Mouse (Mus musculus) thymus, postnatal 25 days (tissue): ENCODE measurements around the gene Clec2d.
"Not testable (repeated sequence)": the region's sequence is repeated elsewhere in the genome, so short reads cannot be mapped to it uniquely, and the experiment has no call there.

Source experiments
- DNase-seq: peaks from one replicate; pipeline ENCODE4 v3.0.0; 2022

Gene Clec2d

GRCm38 (mm10) chr6:129180403-129181169, at the start of gene Clec2d:
Gene Clec2d (plus strand): TSS chr6:129180615.
- DNase-seq: peak; percentile 84

DNA sequence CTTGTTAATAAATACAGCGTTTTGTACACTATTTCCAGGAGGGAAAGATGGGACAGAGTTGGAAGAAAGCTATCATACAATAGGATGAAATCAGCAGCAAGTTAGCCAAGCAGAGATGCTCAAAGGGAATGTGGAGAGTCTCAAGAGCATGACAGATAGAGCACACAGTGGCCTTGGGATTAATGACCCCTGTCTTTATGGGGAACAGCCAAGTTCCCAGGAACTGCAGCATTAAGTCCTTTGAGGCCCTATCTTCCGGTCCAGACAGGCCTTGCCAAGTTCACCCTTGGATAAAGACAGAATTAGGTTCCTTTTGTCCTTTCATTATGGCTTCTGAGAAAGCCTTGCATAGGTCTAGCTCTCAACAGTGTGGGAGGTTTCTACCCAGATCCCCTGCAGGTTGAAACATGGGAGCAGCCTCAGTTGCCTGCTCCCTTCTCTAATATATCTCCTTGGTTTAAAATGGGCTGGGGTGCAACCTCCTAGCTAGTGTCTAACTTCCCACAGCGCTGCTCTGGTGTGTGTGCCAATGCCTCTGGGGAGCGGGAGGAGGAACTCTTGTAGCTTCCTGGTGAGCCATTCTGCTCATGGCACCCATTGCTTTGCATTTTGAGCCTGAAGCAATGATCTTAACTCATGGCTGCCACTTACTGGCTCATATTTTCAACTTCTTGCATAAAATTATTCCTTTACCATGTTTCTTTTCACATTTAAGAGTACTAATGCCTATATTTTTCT, 47.6 kb upstream of the Clec2d start:
- no peak for DNase-seq

GRCm38 (mm10) chr6:129146812-129147211, 33.6 kb upstream of the Clec2d start:
- DNase-seq: no peak

DNA sequence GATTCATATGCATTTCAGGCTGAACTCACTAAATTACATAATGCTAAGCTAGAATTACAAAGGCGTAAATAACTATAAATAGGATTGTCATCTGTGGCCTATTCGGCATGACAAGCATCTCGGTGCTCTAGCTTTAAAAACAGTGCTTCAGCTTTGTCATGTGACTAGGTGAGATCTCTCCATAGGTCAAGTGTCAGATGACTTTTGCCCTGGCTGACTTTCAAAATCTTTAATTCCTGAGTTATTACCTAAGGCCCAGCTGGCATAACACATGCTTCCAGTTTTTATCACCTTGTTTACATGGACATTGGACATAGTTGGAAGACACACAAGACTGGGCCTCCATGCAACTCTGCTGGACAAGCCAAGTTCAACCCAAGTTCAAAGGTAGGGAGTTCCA, 20.3 kb upstream of the Clec2d start:
- DNase-seq: no peak

GRCm38 (mm10) chr6:129161136-129161535, 19.3 kb upstream of the Clec2d start:
- DNase-seq: no peak

- no peak for DNase-seq
Observed at GRCm38 (mm10) chr6:129161951-129162350, 18.5 kb upstream of the Clec2d start.

GRCm38 (mm10) chr6:129162587-129163159, 17.7 kb upstream of the Clec2d start:
- no peak for DNase-seq

DNA sequence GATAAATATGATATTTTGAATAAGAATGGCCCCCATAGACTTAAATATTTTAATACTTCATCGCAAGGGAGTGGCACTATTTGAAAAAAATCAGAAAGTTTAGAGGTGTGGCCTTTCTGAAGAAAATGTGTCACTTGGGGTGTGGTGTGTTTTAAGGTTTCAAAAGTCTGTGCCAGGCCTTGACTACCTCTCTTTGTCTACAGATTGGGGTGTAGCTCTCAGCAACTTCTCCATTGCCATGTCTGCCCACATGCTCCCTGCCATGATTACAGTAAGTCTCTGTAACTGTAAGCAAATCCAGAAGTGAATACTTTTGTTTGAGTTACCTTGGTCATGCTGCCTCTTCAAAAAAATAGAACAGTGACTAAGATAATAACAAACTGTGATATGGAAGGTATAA, 16.8 kb upstream of the Clec2d start:
- DNase-seq: no peak

DNA sequence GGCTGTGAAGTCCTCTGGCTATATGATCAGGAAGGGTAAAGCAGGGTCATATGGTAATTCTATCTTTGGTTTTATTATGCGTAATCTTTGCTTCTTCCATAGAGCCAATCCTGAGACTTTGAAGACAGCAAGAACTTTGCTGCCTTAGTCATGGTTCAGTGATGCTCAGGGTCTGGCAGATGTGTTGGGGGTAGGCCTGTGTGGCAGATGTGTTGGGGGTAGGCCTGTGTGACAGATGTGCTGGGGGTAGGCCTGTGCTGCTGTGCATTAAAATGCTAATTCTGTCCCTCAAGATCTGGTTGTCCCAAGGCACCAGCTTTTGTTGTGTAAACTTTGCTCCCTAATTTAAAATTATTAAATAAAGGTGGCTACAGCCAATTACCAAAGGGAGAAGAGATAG, 9.5 kb upstream of the Clec2d start:
- no peak for DNase-seq

GRCm38 (mm10) chr6:129171675-129172074, 8.7 kb upstream of the Clec2d start:
- DNase-seq: no peak

- DNase-seq: no peak
Observed at GRCm38 (mm10) chr6:129174836-129175235, 5.6 kb upstream of the Clec2d start.

DNA sequence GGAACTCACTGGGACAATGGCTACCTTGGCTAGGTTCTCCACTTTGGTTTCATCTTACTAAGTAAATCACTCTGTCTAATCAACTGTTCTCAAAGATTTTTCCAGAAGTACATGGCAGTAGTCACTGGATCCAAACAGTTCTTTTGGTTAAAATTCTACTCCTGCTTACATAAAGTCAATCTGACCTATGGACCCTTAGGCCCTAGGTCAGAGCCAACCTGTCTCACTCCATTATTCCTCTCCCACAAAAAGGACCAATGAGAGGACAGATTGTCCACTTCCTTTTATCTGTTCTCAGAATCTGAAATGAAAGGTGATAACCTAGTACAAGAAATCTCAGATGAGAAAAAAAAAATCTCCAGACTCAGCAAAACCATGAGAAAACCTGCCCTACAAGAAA, 4.8 kb upstream of the Clec2d start:
- no peak for DNase-seq

- no peak for DNase-seq
Observed at GRCm38 (mm10) chr6:129176621-129177020, 3.8 kb upstream of the Clec2d start.

GRCm38 (mm10) chr6:129179281-129179680, 1.1 kb upstream of the Clec2d start:
- no peak for DNase-seq

GRCm38 (mm10) chr6:129179831-129180230, 584 bp upstream of the Clec2d start:
- DNase-seq: not testable (repeated sequence)

GRCm38 (mm10) chr6:129181249-129181648, 834 bp downstream of the Clec2d start:
- DNase-seq: no peak

- peak; percentile 60 for DNase-seq
Observed at GRCm38 (mm10) chr6:129181683-129182082, 1.3 kb downstream of the Clec2d start.

- no peak for DNase-seq
Observed at GRCm38 (mm10) chr6:129182518-129182917, 2.1 kb downstream of the Clec2d start.

GRCm38 (mm10) chr6:129184001-129184400, 3.6 kb downstream of the Clec2d start:
- DNase-seq: not testable (repeated sequence)

DNA sequence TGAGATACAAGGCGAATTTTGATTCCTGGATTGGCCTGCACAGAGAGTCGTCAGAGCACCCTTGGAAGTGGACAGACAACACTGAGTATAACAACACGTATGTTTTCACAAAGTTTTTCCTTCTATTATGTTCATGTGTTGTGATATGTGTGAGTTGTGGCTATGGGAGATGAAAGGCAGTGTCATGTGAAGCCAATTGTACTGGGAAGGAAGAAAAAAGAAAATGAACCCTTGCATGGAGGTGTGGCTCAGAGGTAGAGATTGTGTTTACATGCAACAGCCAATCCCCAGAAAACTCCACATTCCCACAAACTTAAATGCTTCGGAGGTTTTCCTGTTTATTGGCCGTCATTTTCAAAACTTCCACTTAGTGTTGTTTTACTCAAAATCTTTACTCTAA, 4.4 kb downstream of the Clec2d start:
- no peak for DNase-seq

DNA sequence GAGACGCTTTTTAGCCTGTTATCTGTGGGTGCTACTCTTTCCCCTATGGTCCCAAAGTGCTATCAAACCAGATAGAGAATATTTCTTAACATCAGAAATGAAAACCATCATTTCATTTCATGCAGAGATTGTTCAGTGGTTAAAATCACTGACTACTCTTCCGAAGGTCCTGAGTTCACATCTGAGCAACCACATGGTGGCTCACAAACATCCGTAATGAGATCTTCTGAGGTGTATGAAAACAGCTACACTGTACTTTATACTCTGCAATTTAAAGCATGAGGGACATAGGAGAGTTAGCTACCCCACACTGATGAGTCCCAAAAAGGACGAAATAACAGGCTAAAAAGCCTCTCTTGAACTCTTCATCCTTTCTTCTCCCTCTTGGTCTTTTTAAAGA, 5.6 kb downstream of the Clec2d start:
- no peak for DNase-seq

DNA sequence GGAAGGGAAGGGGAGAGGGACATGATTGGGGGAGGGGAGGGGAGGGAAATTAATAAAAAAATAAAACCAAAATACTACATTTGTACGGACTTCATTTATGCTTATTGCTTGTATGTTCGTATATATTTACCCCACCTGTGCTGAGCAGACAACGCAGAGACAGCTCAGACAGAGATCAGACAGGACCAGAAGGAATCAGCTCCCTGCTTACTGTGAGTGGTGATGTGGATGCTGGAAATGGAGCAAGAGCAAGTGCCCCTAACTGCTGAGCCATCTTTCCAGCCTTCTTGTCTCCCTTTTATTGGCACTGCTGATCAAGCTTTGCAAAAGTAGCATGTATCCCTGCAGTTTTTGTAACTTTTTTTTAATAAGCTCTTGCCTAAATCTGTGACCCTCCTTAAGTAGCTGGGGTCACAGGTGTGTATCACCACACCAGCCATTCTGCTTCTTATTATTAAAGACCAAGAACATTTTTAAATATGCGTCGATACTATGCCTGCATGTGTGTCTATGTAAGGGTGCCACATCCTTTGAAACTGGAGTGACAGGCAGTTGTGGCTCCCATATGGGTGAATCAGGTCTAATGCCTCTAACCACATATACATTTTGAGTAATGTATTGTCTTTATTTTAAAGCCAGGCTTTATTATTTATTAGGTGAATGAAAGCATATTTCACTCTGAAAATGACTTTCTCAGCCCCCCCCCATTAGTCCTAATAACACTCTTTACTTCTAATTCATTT, 6.2 kb downstream of the Clec2d start:
- DNase-seq: no peak

DNA sequence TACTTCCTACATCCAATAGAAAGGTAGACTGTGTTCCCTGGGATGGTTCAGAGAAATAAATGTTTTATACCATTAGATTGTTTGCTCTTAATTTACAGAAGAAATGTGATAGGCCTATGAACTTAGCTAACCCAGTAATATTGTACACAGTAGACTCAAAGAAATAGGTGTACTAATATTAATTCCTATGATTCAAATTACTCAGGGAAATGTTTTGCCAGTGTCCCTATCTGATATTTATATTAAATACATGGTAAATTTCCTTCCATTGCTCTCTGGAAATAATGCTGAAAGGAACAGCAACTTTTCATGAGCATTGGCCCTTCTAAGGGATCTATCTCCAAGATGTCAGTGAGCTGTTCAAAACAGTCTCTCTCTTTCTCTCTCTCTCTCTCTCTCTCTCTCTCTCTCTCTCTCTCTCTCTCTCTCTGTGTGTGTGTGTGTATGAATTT, 6.8 kb downstream of the Clec2d start:
- DNase-seq: no peak
